In genomic region chr9:103872119-103872518, GRCm38 (mm10) we compare ENCODE assay signal across 17 mouse cellular contexts.
"Had no signal": no experiment of that assay in that cellular context is flagged by ENCODE, and none has a peak within 500 bp of the region (broad histone marks: within the 10 kb centered on the region; RNA-seq: fewer than 3 reads in every experiment).

No protein-coding gene starts in this region.

- H3K4me3 ChIP-seq: liver, embryonic 12.5 days; megakaryocyte, embryonic 14.5 days; midbrain, embryonic 13.5 days; midbrain, embryonic 15.5 days; neural tube, embryonic 13.5 days; neural tube, embryonic 15.5 days had no signal

- H3K4me2 ChIP-seq: liver, embryonic 12.5 days; midbrain, embryonic 11.5 days; midbrain, embryonic 13.5 days; midbrain, embryonic 15.5 days; neural tube, embryonic 13.5 days; neural tube, embryonic 15.5 days had no signal

- H3K36me3 ChIP-seq: liver, embryonic 12.5 days; midbrain, embryonic 13.5 days; midbrain, embryonic 15.5 days; neural tube, embryonic 13.5 days; neural tube, embryonic 15.5 days had no signal

- H3K9me3 ChIP-seq: liver, embryonic 12.5 days; midbrain, embryonic 13.5 days; midbrain, embryonic 15.5 days; neural tube, embryonic 13.5 days; neural tube, embryonic 15.5 days had no signal

- ATAC-seq: liver, embryonic 12.5 days; midbrain, embryonic 13.5 days; midbrain, embryonic 15.5 days had no signal

- H3K4me1 ChIP-seq: liver, embryonic 12.5 days; megakaryocyte, embryonic 14.5 days; midbrain, embryonic 13.5 days; midbrain, embryonic 15.5 days; neural tube, embryonic 13.5 days; neural tube, embryonic 15.5 days had no signal

- H3K9ac ChIP-seq: liver, embryonic 12.5 days; liver, embryonic 14.5 days; midbrain, embryonic 13.5 days; midbrain, embryonic 15.5 days; neural tube, embryonic 13.5 days; neural tube, embryonic 15.5 days had no signal

- DNase-seq: retina, postnatal 1 day; right cerebral cortex, adult 18-20 months; right cerebral cortex, postnatal 25 days; right cerebral cortex, postnatal 4 days; spleen, adult 18-20 months; thymus, adult 18-20 months; thymus, postnatal 14 days; thymus, postnatal 36 days had no signal

- H3K27me3 ChIP-seq: liver, embryonic 12.5 days; megakaryocyte, embryonic 14.5 days; midbrain, embryonic 13.5 days; midbrain, embryonic 15.5 days; neural tube, embryonic 13.5 days; neural tube, embryonic 15.5 days had no signal

- H3K27ac ChIP-seq: liver, embryonic 12.5 days; liver, embryonic 14.5 days; macrophage; midbrain, embryonic 13.5 days; midbrain, embryonic 15.5 days; neural tube, embryonic 13.5 days; neural tube, embryonic 15.5 days had no signal
